Mouse (Mus musculus) small intestine, adult 2 months (tissue): ENCODE results near the gene Adamtsl1. TPM values are rescaled to one million over a fixed set of nuclear protein-coding genes. Genes with fewer than 3 reads are reported as not detected.

Experiments used
- H3K27ac ChIP-seq: fragments of 200-500 bp; 2 replicates; pipeline ENCODE4 v1.5.1; 2012; ENCODE audit warnings: low read depth, low read length, control low read depth, inconsistent platforms; ENCODE audit not compliant: insufficient read depth
- H3K27me3 ChIP-seq: fragments of 200-500 bp; 2 replicates; pipeline ENCODE4 v1.6.1; 2012; ENCODE audit warnings: mild to moderate bottlenecking, moderate library complexity, low read length, inconsistent platforms; ENCODE audit not compliant: control insufficient read depth, insufficient read depth
- H3K36me3 ChIP-seq: fragments of 200-500 bp; 2 replicates; pipeline ENCODE4 v1.6.1; 2012; ENCODE audit warnings: mild to moderate bottlenecking, low read length, control low read depth, inconsistent platforms; ENCODE audit not compliant: control insufficient read depth, insufficient read depth
- H3K4me1 ChIP-seq: fragments of 200-500 bp; 2 replicates; pipeline ENCODE4 v1.6.1; 2012; ENCODE audit warnings: low read length, inconsistent platforms, mixed read lengths; ENCODE audit not compliant: control insufficient read depth, insufficient read depth, insufficient read length
- H3K4me3 ChIP-seq: fragments of 200-500 bp; 2 replicates; pipeline ENCODE4 v1.5.1; 2012; ENCODE audit warnings: low read depth, mild to moderate bottlenecking, control low read depth, inconsistent platforms, low read length, moderate library complexity
- CTCF ChIP-seq: fragments of 200-500 bp; IDR thresholded peaks from 2 replicates; pipeline ENCODE4 v1.5.1; 2012; ENCODE audit warnings: low read depth, mild to moderate bottlenecking, control low read depth, inconsistent platforms, low read length, moderate library complexity, mixed read lengths; ENCODE audit not compliant: insufficient replicate concordance, insufficient read length; ENCODE audit errors: extremely low read depth
- POLR2A ChIP-seq: fragments of 200-500 bp; IDR thresholded peaks from 2 replicates; pipeline ENCODE4 v1.6.1; 2012; ENCODE audit warnings: low read depth, mild to moderate bottlenecking, control low read depth, inconsistent platforms, low read length, moderate library complexity
- WGBS: fragments of 180-500 bp; shearing (Covaris S2); methylation state at CpG from one replicate; pipeline ENCODE4 v1.1.7; 2018; 5-methylcytosine and 5-hydroxymethylcytosine counted together
- polyA plus RNA-seq: library from polyadenylated mRNA; depleted of rRNA; stranded (reverse); fragments of >200 nt; gene quantifications from 2 replicates; pipeline ENCODE4 v1.2.3, GENCODE M21; 2012

Gene Adamtsl1
- polyA plus RNA-seq, 1 experiment, result 1.1 TPM

DNA sequence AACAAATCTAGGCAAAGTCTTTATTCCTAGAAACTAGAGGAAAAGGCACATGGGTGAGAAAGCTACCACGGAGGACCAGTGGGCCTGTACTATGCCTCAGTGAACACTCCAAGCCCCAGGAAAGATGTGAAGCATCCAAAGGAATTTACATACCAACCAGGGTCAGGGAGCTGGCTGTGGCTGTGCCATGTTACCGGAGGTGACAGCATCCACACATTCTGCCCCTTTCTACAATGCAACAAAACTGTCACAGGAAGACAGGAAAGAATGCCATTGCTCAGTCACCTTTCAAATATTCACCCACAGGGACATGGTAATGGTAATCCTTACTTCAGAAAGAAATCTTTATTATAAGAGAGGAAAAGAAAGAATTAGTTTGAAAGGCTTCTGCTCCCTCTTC lies 859.2 kb downstream of the Adamtsl1 start:
- H3K4me1 ChIP-seq, result no peaks in the 10 kb centered on the region
- H3K27ac ChIP-seq, result no peak overlapping the region
- H3K36me3 ChIP-seq, result no peaks in the 10 kb centered on the region
- no peak for TF ChIP-seq CTCF
- no peak for TF ChIP-seq POLR2A
- H3K4me3 ChIP-seq, result no peak overlapping the region
- H3K27me3 ChIP-seq, result no peaks in the 10 kb centered on the region
- WGBS, result 81% methylated on average over 2 of the region's 2 CpGs

- Histone ChIP-seq H3K4me1 (no peaks in the 10 kb centered on the region), H3K27me3 (no peaks in the 10 kb centered on the region), H3K4me3 (no peak overlapping the region), H3K36me3 (no peaks in the 10 kb centered on the region), H3K27ac (no peak overlapping the region)
- WGBS, result 66% methylated on average over 2 of the region's 2 CpGs
- TF ChIP-seq CTCF, result no peak
- no peak for TF ChIP-seq POLR2A
Observed at GRCm38 (mm10) chr4:86383124-86383523, 869.2 kb downstream of the Adamtsl1 start.

GRCm38 (mm10) chr4:86385121-86385520 lies 871.1 kb downstream of the Adamtsl1 start:
- H3K36me3 ChIP-seq, result no peaks in the 10 kb centered on the region
- WGBS, result 85% methylated on average over 6 of the region's 6 CpGs
- H3K27me3 ChIP-seq, result no peaks in the 10 kb centered on the region
- no peak overlapping the region for H3K27ac ChIP-seq
- TF ChIP-seq CTCF (no peak), POLR2A (no peak)
- H3K4me1 ChIP-seq, result no peaks in the 10 kb centered on the region
- H3K4me3 ChIP-seq, result no peak overlapping the region

DNA sequence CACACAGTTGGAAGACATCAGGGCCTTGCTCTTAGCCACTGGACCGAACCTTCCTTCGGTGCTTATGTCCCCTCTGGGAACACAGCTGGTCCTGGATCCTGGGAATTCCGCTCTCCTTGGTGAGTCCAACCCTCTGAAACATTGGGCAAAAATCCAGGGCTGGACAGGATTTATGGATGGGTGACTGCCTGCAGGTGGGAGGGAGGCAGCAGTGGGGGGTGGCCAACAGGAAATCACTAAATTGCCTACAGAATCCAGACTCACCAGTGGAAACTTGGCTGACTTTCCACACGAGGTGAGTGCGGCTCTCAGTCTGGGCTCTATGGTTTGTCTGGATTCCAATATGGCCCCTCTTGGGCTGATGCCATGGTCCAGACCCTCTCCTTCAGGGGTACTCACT lies 874.5 kb downstream of the Adamtsl1 start:
- no peaks in the 10 kb centered on the region for H3K27me3 ChIP-seq
- H3K4me1 ChIP-seq, result no peaks in the 10 kb centered on the region
- no peak for TF ChIP-seq POLR2A
- TF ChIP-seq CTCF, result no peak
- no peak overlapping the region for H3K27ac ChIP-seq
- WGBS, result 80% methylated on average over 5 of the region's 5 CpGs
- H3K36me3 ChIP-seq, result no peaks in the 10 kb centered on the region
- no peak overlapping the region for H3K4me3 ChIP-seq

DNA sequence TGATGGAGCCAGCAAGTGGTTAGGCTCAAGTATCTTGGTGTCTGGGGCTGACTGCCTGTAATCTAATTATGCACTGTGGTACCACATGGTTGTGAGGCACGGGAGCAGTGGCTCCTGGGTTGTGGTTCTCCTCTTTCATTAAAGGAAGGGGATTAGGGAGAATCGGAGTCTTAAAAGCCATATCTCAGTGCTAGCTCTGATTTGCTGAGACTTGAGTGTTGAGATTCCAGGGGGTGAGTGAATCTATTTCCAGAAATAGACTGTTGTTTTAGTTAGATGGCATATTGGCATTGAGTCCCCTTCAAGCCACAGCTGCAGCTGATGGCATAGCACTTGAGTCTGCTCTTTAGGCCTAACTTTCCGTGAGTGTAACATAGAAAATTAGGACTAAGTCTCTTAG lies 877.2 kb downstream of the Adamtsl1 start:
- TF ChIP-seq CTCF (no peak), POLR2A (no peak)
- no peaks in the 10 kb centered on the region for H3K4me1 ChIP-seq
- WGBS, result 68% methylated on average over 3 of the region's 3 CpGs
- H3K4me3 ChIP-seq, result no peak overlapping the region
- H3K27ac ChIP-seq, result no peak overlapping the region
- no peaks in the 10 kb centered on the region for H3K27me3 ChIP-seq
- H3K36me3 ChIP-seq, result no peaks in the 10 kb centered on the region

DNA sequence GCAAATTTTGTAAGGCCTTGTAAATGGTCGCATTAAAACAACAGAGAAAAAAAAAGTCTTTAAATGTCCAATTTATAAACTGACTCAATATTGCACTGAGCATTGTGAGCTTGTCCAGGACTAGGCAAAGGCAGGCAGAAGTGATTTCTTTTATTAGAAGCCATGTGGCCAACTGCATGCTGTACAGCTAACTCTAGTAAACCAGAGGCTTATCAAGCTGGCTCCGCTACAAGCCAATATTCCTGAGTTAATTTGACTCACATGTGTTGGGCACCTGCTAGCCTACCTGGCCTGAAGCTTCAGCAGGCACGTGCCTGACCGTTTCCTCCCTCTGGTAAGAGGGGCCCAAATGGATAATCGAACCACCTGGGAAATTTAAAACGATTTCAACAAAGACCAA lies 881.7 kb downstream of the Adamtsl1 start:
- 82% methylated on average over 6 of the region's 6 CpGs for WGBS
- Histone ChIP-seq H3K27ac (no peak overlapping the region), H3K4me1 (no peaks in the 10 kb centered on the region), H3K4me3 (no peak overlapping the region), H3K27me3 (no peaks in the 10 kb centered on the region), H3K36me3 (no peaks in the 10 kb centered on the region)
- no peak for TF ChIP-seq CTCF

DNA sequence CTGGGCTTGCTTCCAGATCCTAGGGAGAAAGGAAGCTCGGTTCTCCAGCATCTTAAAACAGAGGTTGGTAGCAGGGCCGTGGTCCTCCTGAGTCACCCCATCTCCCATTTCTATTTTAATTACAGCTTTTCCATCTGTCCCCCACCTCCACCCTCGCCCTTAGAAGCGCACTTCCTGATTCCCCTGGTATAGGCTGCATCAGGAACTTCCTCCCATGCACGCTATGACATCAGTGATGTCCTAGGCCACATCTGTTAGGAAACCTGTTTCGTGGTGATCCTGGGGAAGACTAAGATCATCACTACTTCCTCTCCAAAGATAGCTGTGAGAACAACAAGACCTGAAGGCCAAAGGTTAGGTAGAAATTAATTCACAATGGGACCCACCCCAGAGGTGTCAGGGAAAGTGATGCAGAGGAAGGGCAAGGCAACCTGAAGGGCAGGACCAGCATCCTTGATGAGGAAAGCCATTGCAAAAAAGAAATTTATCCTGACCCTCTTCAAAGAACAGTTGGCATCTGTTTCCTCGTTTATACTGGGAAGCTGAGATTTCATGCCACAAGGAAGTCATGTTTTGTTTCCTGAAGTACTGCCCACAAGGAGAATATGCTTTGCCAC lies 882.8 kb downstream of the Adamtsl1 start:
- H3K27ac ChIP-seq, result no peak overlapping the region
- no peaks in the 10 kb centered on the region for H3K27me3 ChIP-seq
- no peak overlapping the region for H3K4me3 ChIP-seq
- H3K36me3 ChIP-seq, result no peaks in the 10 kb centered on the region
- 67% methylated on average over 7 of the region's 7 CpGs for WGBS
- TF ChIP-seq CTCF, result no peak
- TF ChIP-seq POLR2A, result no peak
- no peaks in the 10 kb centered on the region for H3K4me1 ChIP-seq

DNA sequence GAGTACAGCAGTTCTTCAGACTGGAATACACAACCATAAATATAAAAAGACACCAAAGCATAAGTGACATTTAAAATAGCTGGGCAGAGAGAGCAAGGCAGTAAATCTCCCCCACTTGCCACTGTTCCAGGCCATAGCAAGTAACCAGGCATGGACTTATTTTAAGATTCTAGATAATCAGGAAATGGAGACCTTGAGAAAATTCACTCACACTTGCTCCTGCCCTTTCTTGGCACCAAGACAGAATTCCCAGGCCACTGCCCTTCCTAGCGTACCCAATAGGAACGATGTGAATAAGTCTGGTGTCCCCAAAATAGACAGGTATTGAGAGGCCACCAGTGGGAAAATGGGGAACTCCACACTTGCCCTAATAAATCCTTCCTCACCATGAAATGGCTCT lies 883.5 kb downstream of the Adamtsl1 start:
- Histone ChIP-seq H3K4me3 (no peak overlapping the region), H3K27me3 (no peaks in the 10 kb centered on the region), H3K27ac (no peak overlapping the region), H3K36me3 (no peaks in the 10 kb centered on the region), H3K4me1 (no peaks in the 10 kb centered on the region)
- whole genome bisulfite sequencing, result 71% methylated on average over 2 of the region's 2 CpGs
- TF ChIP-seq POLR2A (no peak), CTCF (no peak)
